Mouse (Mus musculus): ENCODE results near the gene Neo1.

- TF ChIP-seq CTCF (conservative IDR thresholded peaks at IDR 0.05 in 1 of 2, IDR thresholded peaks at IDR 0.05 in 1 of 2; ENCODE audit: low read depth in 2 of 2, low read length in 2 of 2) = no peak
- TF ChIP-seq POLR2A (IDR thresholded peaks at IDR 0.05; ENCODE audit: low read depth, low read length) = no peak
- TF ChIP-seq MAFK (IDR thresholded peaks at IDR 0.05; ENCODE audit: insufficient replicate concordance, low read length) = no peak
- no peak for TF ChIP-seq NRF1 (IDR thresholded peaks at IDR 0.05; ENCODE audit: low read depth, low read length)
- no peak for TF ChIP-seq EP300 (IDR thresholded peaks at IDR 0.05; ENCODE audit: low read length)
- no peak for TF ChIP-seq POLR2AphosphoS2 (IDR thresholded peaks at IDR 0.05; ENCODE audit: low read depth, low read length)
- no peak for TF ChIP-seq JUND (conservative IDR thresholded peaks at IDR 0.05; ENCODE audit: low read depth, low read length)
- TF ChIP-seq MAX (IDR thresholded peaks at IDR 0.05; ENCODE audit: low read length) = no peak
- no peak for TF ChIP-seq MEF2A (IDR thresholded peaks at IDR 0.05; ENCODE audit: borderline replicate concordance, low read depth, low read length)
- no peak for TF ChIP-seq UBTF (IDR thresholded peaks at IDR 0.05; ENCODE audit: low read depth, low read length)
These were observed 21.8 kb upstream of the Neo1 start for GRCm38 (mm10) chr9:59058060-59058459.
